Mouse (Mus musculus) naive thymus-derived CD4-positive, alpha-beta T cell, adult 2 months (primary cell): ENCODE results near the gene Ppfibp2.
A peak's percentile ranks its signal among the peaks of the same experiment; 100 is the strongest.

Experiments
- DNase-seq: peaks from one replicate; pipeline ENCODE4 v3.0.0-alpha.2; 2011; ENCODE audit warnings: low read depth

Gene Ppfibp2

DNA sequence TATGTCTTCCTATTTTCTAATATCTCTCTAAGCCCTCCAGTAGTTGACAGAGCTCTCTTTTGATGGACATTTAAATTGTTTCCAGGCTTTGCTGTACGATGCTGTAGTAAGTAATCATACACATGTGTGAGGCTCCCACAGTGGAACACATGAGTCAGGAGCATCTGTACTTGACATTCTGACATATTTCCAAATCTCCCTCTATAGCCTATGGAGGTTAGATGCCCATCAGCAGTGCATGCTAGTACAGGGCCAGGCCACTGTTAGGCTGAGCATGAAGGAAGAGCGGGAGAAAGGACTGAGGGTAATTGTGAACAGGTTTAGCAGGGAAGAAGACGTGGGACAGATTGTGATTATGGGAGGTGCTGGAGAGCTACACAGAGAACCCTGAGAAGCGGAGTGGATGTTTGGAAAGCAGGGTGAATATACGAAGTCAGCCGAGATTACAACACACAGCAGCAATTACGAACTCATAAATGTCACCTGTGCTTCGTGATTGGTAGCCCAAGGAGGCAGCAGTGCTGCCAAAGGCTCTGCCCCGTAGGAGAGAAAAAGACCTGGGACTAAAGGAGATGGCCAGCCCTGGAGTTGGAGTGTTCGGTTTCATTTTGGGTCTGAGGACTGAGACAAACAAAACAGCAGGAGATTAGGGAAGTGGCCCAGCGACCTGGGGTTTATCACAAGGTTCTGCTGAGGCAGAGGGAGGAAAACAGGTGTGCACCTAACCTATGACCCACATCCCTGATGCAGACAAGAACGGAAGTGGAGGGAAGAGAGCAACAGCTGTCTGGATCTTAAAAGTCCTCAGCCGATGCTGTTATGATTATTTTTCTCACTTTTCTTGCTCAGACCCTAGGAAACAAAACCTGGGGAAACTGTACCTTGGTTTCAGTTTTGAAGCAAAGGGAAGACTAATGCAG is 107.7 kb downstream of the Ppfibp2 start:
- peak; percentile 28 for DNase-seq

DNA sequence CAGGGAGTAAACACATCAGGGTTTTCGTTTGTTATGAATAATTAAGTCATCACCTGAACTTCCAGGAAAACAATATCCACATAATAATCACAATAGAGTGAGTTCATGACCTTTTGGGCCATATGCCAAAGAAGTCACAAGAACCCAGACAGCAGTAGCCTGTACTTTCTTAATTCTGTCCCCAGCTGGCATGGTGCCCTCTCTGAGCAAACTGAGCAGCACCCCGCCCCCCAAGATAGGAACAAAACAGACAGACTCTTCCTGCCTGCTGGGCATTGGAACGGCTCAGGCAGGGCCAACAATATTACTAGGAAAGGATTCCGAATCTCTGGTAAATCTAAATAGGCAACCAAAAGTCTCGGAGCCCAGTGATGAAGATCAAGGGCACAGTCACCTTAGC is 110.9 kb downstream of the Ppfibp2 start:
- DNase-seq: no peak

DNA sequence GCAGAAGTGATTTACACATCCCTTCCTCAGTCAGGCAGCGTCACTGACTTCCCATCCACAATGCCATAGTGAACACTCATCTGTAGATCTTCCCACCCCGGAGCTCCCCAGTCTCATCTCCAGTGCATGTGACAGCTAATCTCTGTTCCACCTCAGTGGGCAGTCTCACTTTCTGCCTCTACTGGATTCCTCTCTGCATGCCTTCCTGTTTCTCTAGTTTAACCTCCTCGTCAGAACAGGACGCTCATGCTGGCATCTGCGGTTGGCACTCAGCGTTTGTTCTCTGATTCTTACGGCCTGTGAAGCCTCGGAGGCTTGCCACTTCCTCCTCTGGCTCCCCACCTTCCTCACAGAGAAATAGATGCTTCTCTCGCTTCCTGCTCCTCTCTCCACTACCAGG is 112.6 kb downstream of the Ppfibp2 start:
- DNase-seq: peak; percentile 92

DNA sequence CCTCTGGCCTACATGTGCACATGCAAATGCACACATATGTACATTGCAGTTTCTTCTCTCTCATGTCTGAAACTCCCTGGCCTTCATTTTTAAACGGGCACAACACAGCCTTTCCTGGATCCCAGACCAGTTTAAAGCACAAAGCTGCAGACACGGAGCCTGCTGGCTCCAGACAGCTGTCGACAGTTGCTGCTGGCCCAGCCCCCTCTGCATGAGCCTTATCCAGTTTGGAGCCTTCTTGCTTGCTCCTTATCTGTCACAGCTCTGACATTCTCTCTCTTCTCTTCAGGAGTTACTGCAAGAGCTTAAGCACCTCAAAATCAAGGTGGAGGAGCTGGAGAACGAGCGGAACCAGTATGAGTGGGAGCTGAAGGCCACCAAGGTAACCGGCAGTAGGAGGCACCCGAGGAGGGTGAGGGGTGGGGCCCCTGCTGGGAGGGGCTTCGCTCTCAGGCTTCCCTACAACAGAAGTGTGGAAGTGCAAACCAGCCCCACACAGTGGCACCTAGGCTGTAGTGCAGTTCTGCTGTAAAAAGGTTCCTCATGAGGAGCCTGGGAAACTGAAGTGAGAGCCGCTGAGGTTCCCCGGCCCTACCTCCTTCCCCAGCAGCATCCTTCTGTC is 113.6 kb downstream of the Ppfibp2 start:
- peak; percentile 89 for DNase-seq

DNA sequence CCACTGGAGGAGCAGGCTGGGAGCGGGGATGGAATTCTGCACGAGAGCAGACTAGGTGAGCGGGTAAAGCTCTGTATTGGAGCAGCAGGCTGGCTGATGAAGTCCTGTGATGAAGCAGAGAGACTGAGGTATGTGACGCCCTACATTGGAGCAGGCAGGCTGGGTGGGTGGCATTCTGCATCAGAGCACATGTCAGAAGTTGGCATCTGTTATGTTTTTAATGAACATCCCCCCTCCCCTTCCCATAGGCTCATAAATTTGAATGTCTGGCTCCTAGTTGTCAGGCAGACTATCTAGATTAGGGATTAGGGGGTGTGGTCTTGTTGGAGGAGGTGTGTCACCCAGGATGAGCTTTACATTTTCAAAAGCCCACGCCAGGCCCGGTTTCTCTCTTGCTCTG is 117.7 kb downstream of the Ppfibp2 start:
- no peak for DNase-seq

DNA sequence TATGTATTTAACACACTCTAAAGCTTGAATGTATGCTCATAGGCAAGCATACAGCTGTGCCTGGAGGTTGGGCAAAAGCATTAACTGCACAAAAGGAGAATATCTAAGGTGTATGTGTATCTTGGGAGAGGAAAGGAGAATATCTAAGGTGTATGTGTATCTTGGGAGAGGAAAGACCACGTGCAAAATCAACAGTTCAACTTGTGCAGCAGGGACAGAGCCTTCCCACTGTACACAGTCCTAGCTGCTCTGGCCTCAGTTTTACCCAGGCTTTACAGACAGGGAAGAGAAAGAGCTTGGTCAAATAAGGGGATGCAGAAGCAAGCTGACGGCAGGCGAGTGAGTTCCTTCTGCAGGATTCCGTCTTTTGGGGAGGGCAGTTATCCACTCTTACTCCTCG is 119.1 kb downstream of the Ppfibp2 start:
- DNase-seq: no peak

DNA sequence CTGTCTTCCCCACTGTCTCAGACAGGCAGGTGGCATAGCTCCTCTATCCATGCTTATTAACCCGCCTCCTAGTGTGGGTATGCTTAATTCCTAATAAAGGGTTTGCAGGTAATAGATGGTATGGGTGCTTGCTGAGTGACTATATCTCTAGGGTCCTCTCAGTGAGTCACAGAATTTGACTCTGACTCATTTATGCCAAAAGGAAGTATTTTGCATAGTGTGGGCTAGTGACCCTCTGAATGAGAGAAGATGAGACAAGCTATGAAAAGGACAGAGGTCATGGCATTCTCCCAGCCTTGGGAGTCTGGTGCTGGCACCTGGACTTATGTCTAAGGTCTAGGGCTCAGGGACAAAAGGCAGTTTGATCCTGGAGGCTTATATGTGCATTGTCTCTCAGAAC is 125.8 kb downstream of the Ppfibp2 start:
- no peak for DNase-seq

DNA sequence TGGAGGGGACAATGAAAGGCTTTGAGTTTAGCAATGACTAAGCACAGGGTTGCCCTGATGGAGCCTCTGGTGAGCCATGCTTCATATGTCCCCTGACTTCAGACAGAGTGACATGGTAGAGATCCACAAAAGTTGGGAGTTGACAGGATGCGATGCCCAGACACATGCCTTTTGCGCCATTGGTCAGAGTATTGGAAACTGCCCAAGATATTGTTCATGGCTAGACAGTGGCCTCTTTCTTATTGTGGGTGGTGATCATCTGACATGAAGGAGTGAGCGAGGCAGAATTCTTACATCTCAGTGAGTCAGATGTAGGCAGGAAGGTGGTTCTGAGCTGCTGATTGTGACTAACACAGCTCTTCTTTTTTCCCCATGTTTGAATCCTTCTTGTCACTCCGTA is 127.5 kb downstream of the Ppfibp2 start:
- no peak for DNase-seq

DNA sequence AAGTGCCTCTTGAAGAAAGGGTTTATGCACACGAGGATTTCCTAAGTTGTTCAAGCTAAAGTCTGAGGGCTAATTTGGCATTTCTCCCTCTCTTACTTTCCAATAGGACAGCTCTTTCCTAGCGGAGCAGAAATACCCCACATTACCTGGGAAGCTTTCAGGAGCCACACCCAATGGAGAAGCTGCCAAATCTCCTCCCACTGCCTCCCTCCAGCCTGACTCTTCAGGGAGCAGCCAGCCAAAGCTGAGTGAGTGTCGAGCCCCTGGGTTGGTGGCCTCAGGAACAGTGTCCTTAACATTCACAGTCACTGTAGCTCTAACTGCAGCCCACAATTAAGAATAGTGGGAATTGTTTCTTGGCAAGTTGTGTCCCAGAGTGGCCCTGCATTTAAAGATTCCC is 132.5 kb downstream of the Ppfibp2 start:
- DNase-seq: no peak

DNA sequence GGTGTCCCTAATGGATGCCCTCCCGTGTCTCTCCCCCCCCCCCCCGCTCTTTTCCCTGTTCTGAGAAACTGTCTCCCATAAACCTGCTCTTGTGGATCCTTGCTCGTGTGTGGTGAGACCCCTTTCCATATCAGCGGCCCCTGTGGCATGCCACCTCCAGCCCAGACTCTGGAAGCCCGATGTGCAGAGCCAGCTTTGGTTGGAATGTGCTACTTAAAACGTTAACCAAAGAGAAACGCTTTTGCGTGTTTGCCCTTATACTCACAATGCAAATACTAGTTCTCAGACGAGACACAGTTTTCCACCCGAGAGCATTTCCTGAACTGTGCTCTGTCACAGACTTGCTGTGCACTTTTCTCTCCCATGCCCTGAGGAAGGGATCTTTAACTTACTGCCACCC is 135.6 kb downstream of the Ppfibp2 start:
- no peak for DNase-seq

DNA sequence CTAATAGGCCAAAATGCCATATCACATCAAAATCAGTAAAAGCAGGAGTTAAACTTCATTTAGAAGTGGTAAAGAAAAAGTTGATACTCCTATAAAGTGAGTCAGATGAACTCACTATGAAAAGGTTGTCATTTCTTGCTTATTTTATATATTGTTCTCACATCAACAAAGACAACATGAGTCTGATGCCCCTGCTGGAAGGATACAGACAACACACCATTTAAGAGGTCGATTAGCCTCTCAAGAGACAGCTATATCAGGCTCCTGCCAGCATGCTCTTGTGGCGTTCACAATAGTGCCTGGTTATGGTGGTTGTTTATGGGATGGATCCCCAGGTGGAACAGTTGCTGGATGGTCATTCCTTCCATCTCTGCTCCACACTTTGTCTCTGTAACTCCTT is 138.2 kb downstream of the Ppfibp2 start:
- DNase-seq: no peak

DNA sequence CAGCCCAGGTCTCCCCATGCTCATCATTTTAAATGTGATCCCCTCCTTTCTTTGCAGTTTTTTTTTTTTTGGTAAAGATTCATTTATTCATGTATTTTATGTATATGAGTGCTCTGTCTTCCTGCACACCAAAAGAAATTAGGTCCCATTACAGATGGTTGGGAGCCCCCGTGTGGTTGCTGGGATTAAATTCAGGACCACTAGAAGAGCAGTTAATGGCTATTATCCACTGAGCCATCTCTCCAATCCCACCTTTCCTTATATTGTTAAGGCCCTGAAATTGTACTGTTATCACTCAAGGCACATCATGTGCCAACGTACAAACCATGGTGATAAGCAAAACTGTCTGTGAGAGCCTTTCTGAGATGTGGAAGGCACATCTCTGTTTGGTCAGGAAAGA is 143.7 kb downstream of the Ppfibp2 start:
- peak; percentile 40 for DNase-seq

DNA sequence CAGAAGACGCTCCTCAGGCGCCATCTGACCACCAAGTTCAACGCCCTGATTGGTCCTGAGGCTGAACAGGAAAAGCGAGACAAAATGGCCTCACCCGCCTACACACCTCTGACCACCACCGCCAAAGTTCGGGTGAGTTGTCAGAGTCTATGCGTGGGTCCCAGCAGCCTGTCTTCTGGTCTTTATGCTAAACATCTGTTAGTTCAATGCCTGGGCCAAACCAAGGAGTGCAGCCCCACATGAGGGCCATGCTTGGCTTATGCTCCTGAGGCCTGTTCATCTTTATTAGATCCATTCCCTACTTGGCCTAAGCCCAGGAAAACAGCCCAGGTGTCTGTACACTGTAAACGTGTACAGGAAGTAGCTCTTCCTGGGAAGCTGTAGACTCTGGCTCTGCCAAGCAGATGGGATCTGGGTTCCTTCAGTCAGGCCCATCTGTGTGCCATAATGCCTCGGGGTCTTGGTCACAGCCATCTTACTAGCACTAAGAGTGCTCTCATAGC is 148.0 kb downstream of the Ppfibp2 start:
- no peak for DNase-seq

DNA sequence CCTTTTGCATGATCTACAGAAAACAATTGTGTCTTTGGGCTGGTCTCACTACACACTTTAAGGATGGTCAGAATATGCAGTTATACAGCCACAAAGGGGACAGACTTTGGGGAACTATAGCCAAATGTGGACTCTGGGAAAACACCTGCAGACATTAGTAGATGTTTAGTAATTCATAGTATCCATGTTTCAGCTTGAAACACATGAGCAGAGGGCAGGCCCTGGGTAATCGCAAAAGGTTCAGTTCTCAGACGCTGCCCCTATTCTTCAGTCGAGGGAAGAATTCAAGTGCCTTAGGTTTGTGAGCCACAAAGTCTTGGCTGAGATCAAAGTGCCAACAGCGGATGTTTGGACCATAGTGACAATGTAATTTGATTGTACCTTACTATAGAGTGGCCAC is 149.4 kb downstream of the Ppfibp2 start:
- no peak for DNase-seq

DNA sequence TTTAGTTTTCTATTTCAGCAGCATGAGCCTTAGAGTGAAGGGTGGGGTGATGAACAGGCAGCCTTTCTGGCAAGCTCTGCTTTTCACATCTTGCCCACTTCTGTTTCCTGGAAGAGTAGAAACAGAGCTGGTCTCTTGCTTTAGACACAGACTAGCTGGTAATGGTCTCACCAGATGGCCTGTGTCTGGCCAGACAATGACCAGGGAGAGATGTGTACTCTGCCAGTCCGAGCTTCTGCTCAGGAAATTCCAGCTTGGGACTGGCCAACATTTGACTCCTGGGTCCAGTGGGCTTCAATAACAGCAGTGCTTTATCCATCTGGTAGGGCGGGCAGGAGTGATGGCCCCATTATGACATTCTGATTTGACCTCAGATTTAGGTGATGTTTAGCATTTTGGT is 150.1 kb downstream of the Ppfibp2 start:
- DNase-seq: no peak

DNA sequence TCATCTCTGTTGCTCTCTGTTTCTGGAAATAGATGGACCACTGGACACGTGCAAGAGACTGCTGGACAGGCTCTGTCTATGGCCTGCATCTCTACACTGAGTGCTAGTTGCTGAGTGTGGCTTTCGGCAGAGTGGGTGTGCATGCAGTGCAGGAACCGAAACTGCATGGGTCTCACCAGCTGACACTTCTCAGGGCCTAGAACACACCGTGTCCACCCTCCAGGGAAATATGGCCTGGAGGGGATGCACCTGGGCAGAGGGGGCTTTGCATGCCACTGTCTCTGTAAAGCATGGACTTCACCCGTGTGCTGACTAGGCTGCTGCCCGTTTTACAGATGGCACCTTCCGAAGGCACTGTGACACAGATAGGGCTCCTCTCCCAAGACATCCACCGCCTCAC is 151.0 kb downstream of the Ppfibp2 start:
- DNase-seq: no peak

DNA sequence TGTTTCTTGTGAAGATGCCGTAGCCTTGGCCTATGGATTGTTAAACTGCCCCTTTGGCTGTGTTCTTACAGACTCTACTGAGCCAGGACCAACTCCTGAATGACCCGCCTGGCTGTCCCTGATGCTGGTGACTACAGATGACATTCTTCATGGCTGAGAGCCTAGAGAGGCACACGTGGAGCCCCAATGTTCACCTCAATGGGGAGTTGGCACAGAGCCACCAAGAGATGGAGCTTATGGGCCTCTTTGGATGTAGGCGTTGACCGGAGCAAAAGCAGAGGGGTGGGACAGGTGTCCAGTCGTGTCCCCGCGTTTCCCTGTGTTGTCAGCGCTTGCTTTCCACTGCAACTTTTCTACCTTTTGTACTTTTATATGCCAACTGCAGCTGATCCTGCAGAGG is 152.5 kb downstream of the Ppfibp2 start:
- no peak for DNase-seq

DNA sequence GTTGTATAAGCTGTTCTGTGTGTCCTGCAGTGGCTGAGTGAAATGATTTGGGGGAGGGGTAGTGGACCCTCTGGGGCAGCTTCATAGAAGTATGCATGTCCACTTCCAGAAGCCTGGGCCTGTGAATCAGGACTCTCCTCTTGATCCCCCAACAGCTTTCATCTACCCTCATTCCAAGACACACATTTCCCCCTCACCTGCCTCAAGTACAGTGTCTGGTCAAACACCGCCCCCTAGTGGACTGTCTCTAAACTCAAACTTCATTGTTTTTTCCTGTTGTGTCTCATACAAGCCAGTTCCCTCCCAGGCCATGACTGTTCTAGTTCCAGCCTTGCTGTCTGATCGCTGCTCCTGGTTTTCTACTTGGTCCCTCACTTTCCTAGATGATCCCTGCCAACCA is 152.9 kb downstream of the Ppfibp2 start:
- DNase-seq: peak; percentile 74

DNA sequence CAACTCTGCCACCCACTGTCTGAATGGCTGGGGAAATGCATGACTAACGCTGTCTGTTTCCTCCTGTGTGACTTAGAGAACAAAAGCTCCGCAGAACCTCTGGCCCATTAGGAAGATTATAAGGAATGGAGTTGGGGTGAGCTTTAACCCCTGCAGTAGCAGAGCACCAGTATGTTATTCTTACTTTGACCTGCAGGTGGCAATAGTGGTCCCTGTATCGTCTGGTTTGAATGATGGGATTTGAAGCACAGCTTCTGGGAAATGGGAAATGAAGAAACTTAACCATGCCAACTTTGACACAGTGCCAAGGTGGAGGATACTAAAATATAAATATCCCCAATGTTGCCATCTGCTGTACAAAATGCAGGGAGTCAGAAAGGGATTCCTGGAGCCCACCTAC is 154.3 kb downstream of the Ppfibp2 start:
- peak; percentile 56 for DNase-seq

DNA sequence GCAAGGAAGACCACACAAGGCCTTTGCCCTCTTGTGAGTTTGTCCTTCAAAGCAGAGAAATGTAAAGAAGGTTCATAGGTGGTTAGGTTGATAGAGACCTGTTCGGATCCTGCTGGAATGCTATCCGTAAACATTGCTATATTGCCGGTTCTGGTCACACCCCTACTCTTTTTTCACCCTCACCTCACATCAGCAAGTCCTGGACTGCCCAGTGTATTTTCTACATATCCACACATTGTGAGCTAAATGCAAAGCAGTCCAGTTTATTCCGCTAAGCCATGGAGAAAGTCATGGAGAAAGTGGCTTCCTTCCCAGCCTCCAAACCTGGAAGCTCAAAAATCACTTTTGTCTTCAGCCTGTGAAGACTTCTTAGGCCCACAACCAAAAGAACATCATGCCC is 154.7 kb downstream of the Ppfibp2 start:
- DNase-seq: no peak

DNA sequence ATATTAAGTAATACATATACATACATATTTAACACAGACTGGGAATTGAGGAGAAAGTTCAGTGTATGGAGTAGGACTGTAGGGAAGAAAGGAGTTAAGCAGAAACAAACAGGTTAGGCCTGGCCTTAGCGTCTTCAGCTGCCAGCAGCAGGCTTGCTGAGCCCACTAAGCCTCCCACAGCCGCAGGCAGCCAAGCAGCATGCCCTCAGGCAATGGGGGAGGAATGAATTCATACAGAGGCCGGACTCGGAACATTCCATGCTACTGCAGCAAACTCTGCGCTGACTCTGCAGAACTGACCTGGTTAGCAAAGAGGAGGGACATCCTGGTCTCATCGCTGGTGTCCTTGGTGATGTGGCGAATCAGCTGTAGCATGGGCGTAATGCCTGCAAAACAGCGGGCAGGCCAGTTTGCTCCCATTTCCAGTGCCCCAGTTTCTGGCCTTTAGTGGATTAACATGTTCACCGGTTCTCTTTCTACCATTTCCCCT is 157.1 kb downstream of the Ppfibp2 start:
- no peak for DNase-seq

DNA sequence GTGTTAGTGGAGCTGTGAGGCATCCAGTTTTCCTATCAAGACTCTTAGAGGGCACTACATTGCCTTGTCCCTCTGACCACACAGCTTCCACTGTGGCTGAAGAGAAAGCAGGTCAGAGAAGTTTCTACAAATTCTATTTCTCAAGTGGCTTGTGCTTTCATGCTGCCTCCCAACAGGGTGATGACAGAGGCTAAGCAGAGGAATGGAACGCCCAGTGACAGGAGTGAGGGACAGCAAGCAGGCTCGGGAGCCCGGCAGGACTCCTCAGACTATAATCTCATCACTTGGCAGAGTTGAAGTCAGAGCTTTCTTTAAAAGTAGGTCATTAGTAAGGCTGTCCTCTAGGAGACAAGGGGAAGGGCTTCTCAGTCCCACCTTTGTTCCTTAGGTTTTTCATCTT is 160.9 kb downstream of the Ppfibp2 start:
- no peak for DNase-seq

DNA sequence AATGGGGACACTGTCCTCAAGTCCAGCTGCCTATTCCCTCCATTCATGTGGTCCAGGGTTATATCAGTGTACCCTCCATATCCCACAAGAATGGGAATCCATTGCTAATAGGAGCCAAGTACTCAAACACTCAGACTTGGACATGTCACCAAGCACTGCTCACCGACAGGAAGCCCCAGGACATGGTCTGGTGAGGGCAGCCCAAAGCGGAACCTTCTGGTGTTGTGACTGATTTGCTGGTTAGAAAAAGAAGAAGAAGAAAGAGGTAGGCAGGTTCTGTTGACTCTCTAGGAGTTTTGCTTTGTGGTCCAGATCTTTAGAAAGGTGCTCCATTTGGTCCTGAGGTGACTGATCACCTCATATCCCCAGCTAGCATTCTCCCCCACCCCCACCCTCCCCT is 161.7 kb downstream of the Ppfibp2 start:
- DNase-seq: no peak
